Mouse (Mus musculus) ES-Bruce4 (cell line): Measurements from ENCODE around the gene Syt2.

Experiments used
- CTCF ChIP-seq: IDR thresholded peaks from one replicate; pipeline ENCODE4 v1.8.1; 2011; ENCODE audit warnings: low read depth, low read length
- EP300 ChIP-seq: IDR thresholded peaks from 2 replicates; pipeline ENCODE4 v1.6.1; 2011; ENCODE audit warnings: low read depth, low read length; ENCODE audit not compliant: insufficient read depth
- POLR2A ChIP-seq: IDR thresholded peaks from one replicate; pipeline ENCODE4 v1.8.1; 2011; ENCODE audit warnings: low read length; ENCODE audit not compliant: insufficient read depth

DNA sequence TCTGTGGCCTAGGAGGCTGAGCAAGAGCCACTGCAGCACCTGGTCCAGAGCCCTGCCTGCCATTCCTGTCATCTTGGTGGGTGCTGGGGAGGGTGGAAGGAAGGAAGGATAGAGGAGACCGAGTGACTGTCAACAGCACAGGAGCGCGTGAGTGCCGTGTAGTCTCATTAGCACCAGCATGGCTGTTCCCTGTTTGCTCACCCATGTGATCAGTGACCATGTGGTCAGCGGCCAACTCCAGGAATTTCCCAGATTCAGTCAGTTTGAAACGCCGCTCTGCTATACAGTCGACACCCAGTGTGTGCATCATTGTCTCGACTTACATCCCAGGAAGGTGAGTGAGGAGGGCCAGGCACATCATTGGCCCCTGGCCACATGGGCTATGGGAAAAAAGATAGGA is 91.0 kb downstream of the Syt2 start:
- TF ChIP-seq CTCF (no peak), EP300 (no peak), POLR2A (no peak)
